Mouse (Mus musculus) lung, postnatal 0 days (tissue): ENCODE results near the gene Vwa3b. TPM values are rescaled to one million over a fixed set of nuclear protein-coding genes. Genes with fewer than 3 reads are reported as not detected.

Source experiments
- ATAC-seq: fragments of 200-750 bp; cut with Nextera tagmentation; 2 replicates; pipeline ENCODE4 v1.8.0; 2017; ENCODE audit warnings: moderate library complexity
- DNase-seq: peaks from one replicate; pipeline ENCODE4 v3.0.0-alpha.2; 2016; ENCODE audit warnings: low spot score
- H3K27ac ChIP-seq: fragments of 300-500 bp; sonication (generic); 2 replicates; pipeline ENCODE4 v1.5.1; 2014; ENCODE audit warnings: antibody characterized with exemption, mild to moderate bottlenecking, low read length, mixed read lengths
- H3K27me3 ChIP-seq: fragments of 300-500 bp; sonication (generic); replicated peaks from 2 replicates; pipeline ENCODE4 v1.6.1; 2014; ENCODE audit warnings: low read length, mixed read lengths; ENCODE audit not compliant: insufficient read depth
- H3K36me3 ChIP-seq: fragments of 300-500 bp; sonication (generic); 2 replicates; pipeline ENCODE4 v1.6.1; 2014; ENCODE audit warnings: low read length, mixed read lengths; ENCODE audit not compliant: insufficient read depth
- H3K4me1 ChIP-seq: fragments of 300-500 bp; sonication (generic); 2 replicates; pipeline ENCODE4 v1.6.1; 2014; ENCODE audit warnings: antibody characterized with exemption, low read depth, low read length, mixed read lengths; ENCODE audit not compliant: insufficient read depth
- H3K4me2 ChIP-seq: fragments of 300-500 bp; sonication (generic); replicated peaks from 2 replicates; pipeline ENCODE4 v1.6.1; 2014; ENCODE audit warnings: low read depth, mild to moderate bottlenecking, low read length, moderate library complexity, mixed read lengths
- H3K4me3 ChIP-seq: fragments of 300-500 bp; sonication (generic); 2 replicates; pipeline ENCODE4 v1.5.1; 2014; ENCODE audit warnings: low read depth, low read length
- H3K9ac ChIP-seq: fragments of 300-500 bp; sonication (generic); replicated peaks from 2 replicates; pipeline ENCODE4 v1.6.1; 2014; ENCODE audit warnings: low read depth, mild to moderate bottlenecking
- H3K9me3 ChIP-seq: fragments of 300-500 bp; sonication (generic); 2 replicates; pipeline ENCODE4 v1.6.1; 2016; ENCODE audit warnings: low read length, mixed read lengths
- CTCF ChIP-seq: IDR thresholded peaks from 2 replicates; pipeline ENCODE4 v1.5.1; 2016; ENCODE audit warnings: antibody characterized with exemption, mild to moderate bottlenecking
- EP300 ChIP-seq: IDR thresholded peaks from 2 replicates; pipeline ENCODE4 v1.6.1; 2016; ENCODE audit warnings: antibody characterized with exemption, mild to moderate bottlenecking, control low read depth
- WGBS: fragments of 180-500 bp; shearing (Covaris S2); extraction: QIAGEN DNeasy Blood & Tissue Kit; methylation state at CpG from one replicate; pipeline ENCODE4 v1.1.7; 2014; 5-methylcytosine and 5-hydroxymethylcytosine counted together
- polyA plus RNA-seq: library from polyadenylated mRNA; unstranded; fragments of >200 nt; fragmentation: Nextera tagmentation; extraction: Ambion mirVana; gene quantifications from 2 replicates; pipeline ENCODE4 v1.2.1, GENCODE M21; 2015

Vwa3b gene
- polyA plus RNA-seq, 1 experiment from 2014 or later = 1.4 TPM

DNA sequence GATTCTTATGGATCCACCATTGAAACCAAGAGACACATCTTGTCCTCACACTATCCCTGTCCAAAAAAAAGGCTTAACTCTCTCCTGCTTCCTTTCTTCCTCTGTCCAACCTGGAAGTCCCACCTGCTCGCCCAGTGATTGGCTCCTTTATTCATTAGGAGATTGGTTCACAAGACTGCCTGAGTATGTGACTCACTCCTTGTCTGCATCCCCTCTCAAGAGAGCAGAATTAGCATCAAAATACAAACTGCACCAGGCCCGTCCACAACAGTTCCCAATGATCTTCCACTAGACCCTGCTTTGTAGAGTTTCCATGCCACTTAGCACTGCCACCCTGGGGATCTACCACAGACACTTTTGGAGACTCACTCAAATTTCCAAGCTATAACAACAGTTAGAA, 75.3 kb downstream of the Vwa3b start:
- no peak for DNase-seq
- H3K4me1 ChIP-seq = no peaks in the 10 kb centered on the region
- H3K9ac ChIP-seq = no peak overlapping the region
- no peak overlapping the region for H3K4me2 ChIP-seq
- no peaks in the 10 kb centered on the region for H3K9me3 ChIP-seq
- no peaks in the 10 kb centered on the region for H3K36me3 ChIP-seq
- H3K27me3 ChIP-seq = no peaks in the 10 kb centered on the region
- no peak overlapping the region for H3K27ac ChIP-seq
- no peak for ATAC-seq
- WGBS = 64% methylated on average over 2 of the region's 2 CpGs
- no peak for TF ChIP-seq CTCF
- TF ChIP-seq EP300 = no peak
- H3K4me3 ChIP-seq = no peak overlapping the region

DNA sequence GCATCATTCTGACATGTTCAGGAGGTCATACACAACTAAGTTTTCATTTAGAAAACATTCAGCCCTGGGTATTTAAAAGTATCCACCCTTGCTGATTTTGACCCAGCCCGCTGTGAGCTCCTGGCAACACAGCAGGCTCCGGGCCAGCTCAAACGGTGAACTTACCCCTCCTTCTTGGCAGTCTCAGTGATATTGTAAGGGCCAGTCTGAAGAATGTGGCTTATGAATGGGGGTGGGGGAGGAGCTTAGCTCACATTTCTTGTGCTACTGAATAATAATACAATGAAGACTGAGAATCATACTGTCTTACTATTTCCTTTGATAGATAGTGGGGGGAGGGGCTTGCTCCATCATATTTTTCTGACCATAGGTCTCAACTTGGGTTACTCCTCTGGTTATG, 78.8 kb downstream of the Vwa3b start:
- Histone ChIP-seq H3K27ac (no peak overlapping the region), H3K27me3 (no peaks in the 10 kb centered on the region), H3K4me2 (no peak overlapping the region), H3K36me3 (no peaks in the 10 kb centered on the region), H3K4me1 (no peaks in the 10 kb centered on the region), H3K9me3 (no peaks in the 10 kb centered on the region), H3K9ac (no peak overlapping the region), H3K4me3 (no peak overlapping the region)
- TF ChIP-seq CTCF (no peak), EP300 (no peak)
- no peak for ATAC-seq
- no peak for DNase-seq
- WGBS = 31% methylated on average over 3 of the region's 3 CpGs

DNA sequence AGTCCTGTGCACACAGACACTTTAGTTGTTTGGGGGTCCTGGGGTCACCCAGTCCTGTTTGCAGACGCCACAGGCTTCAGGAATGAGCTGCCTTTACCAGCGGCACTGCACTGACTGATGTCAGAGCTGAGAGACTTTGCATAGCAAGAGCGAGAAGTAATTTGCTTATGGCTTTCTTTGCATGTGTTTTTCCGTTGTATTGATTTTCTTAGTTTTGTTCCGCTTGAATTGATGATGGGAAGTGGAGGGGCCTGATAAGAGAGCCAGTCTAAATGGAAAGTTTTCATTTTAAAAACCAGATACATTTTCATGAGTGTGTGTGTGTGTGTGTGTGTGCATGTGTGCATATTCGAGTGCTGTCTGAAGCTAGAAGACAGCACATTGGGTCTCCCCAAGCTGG, 87.4 kb downstream of the Vwa3b start:
- no peaks in the 10 kb centered on the region for H3K4me1 ChIP-seq
- no peaks in the 10 kb centered on the region for H3K36me3 ChIP-seq
- no peak overlapping the region for H3K9ac ChIP-seq
- no peak overlapping the region for H3K27ac ChIP-seq
- no peaks in the 10 kb centered on the region for H3K9me3 ChIP-seq
- no peaks in the 10 kb centered on the region for H3K27me3 ChIP-seq
- TF ChIP-seq EP300 (no peak), CTCF (no peak)
- 71% methylated on average over 6 of the region's 6 CpGs for WGBS
- no peak overlapping the region for H3K4me2 ChIP-seq
- ATAC-seq = no peak
- H3K4me3 ChIP-seq = no peak overlapping the region
- no peak for DNase-seq

DNA sequence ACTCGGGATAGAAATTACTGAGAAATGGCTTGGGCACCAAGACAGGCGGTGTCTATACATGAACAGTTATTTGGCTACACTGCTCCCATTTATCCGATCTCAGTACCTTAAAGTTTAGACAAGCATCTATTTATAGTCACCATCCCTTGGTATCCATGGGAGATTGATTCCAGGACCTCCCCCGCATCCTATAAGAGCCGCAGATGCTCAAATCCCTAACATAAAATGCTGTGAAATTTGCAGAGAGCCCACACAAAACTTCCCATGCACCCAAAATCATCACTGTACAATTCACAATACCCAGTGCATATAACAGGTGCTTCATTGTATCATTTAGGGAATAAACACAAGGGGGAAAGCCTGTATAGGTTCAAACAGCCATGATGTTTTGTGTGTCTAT, 89.5 kb downstream of the Vwa3b start:
- WGBS = 88% methylated on average over 5 of the region's 5 CpGs
- TF ChIP-seq EP300 = no peak
- no peak for TF ChIP-seq CTCF

DNA sequence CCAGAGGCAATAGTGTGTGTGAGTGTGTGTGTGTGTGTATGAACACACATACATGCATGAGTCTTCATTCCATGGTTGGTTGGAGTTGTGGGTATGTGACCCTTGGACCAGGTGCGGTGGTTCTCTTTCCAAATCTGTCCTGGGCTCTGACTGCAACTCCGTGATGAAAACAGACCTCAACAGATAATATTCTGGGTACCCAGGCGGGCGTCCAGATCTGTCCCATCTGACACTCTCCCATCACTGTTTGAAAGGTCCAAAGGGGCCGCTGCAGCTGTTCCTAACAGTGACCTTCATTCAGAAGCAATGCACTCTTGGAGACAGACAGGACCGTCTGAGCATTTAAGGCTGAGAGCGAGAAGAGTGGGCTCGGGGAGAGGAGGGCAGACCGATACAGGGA, 90.2 kb downstream of the Vwa3b start:
- no peak for ATAC-seq
- H3K4me1 ChIP-seq = no peaks in the 10 kb centered on the region
- WGBS = 84% methylated on average over 9 of the region's 9 CpGs
- H3K4me2 ChIP-seq = no peak overlapping the region
- no peak overlapping the region for H3K4me3 ChIP-seq
- no peaks in the 10 kb centered on the region for H3K36me3 ChIP-seq
- no peak for TF ChIP-seq EP300
- no peaks in the 10 kb centered on the region for H3K9me3 ChIP-seq
- no peaks in the 10 kb centered on the region for H3K27me3 ChIP-seq
- H3K9ac ChIP-seq = no peak overlapping the region
- no peak overlapping the region for H3K27ac ChIP-seq
- DNase-seq = no peak

More for the DNA sequence above, 89.5 kb downstream of the Vwa3b start:
- DNase-seq (no peak), ATAC-seq (no peak)
- H3K4me2 ChIP-seq = no peak overlapping the region
- H3K9ac ChIP-seq = no peak overlapping the region
- H3K36me3 ChIP-seq = no peaks in the 10 kb centered on the region
- no peak overlapping the region for H3K4me3 ChIP-seq
- no peaks in the 10 kb centered on the region for H3K9me3 ChIP-seq
- no peaks in the 10 kb centered on the region for H3K27me3 ChIP-seq
- H3K27ac ChIP-seq = no peak overlapping the region
- H3K4me1 ChIP-seq = no peaks in the 10 kb centered on the region

DNA sequence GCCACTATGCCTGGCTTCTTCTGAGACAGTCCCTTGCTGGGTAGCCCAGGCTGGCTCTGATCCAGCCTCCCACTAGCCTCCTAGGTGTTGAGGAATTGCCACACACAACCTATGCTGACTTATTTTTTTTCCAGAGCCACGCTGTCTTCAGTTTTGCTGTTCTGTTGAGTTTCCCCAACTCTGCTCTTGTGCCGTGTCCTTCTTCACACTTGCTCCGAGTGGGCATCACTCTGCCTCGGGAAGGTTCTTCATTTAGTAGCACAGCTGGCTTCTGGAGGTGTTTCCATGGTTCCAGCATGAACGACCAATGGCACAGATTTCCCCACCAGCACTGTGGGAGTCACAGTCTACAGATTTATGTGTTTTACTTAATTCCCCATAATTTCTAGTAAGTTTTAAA, 91.6 kb downstream of the Vwa3b start:
- Histone ChIP-seq H3K9me3 (no peaks in the 10 kb centered on the region), H3K27me3 (no peaks in the 10 kb centered on the region), H3K36me3 (no peaks in the 10 kb centered on the region), H3K27ac (no peak overlapping the region), H3K9ac (no peak overlapping the region), H3K4me1 (no peaks in the 10 kb centered on the region), H3K4me3 (no peak overlapping the region), H3K4me2 (no peak overlapping the region)
- WGBS = 80% methylated on average over 5 of the region's 5 CpGs
- ATAC-seq (no peak), DNase-seq (no peak)
- TF ChIP-seq EP300 = no peak
- TF ChIP-seq CTCF = no peak

DNA sequence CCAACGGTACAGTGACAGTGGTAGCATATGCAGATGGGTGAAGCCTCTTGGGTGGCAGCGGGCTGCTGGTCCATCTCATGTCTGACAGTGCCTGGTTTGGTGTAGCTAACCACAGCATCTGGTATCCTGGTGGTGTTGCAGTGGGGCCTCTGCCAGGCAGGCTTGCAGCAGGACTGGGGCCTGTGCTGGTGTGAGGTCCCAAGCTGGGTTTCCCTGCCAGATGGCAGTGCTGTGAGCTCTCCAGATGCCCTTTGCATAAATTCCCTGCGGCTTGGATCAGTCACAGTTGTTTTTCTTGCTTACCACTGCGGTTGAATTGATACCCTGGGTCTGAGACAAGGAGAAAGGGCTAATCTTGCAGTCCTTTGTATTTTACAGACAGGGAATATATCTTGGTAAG, 95.9 kb downstream of the Vwa3b start:
- H3K27me3 ChIP-seq = no peaks in the 10 kb centered on the region
- TF ChIP-seq EP300 (no peak), CTCF (no peak)
- DNase-seq (no peak), ATAC-seq (no peak)
- H3K27ac ChIP-seq = no peak overlapping the region
- H3K4me3 ChIP-seq = no peak overlapping the region
- no peak overlapping the region for H3K4me2 ChIP-seq
- no peaks in the 10 kb centered on the region for H3K36me3 ChIP-seq
- no peaks in the 10 kb centered on the region for H3K9me3 ChIP-seq
- 51% methylated on average over 4 of the region's 4 CpGs for WGBS
- no peak overlapping the region for H3K9ac ChIP-seq
- H3K4me1 ChIP-seq = no peaks in the 10 kb centered on the region
